Mouse (Mus musculus) layer of hippocampus, adult 11-12 months (tissue): ENCODE results near the gene Methig1.
A peak's percentile ranks its signal among the peaks of the same experiment; 100 is the strongest.
"Not testable (repeated sequence)": the region's sequence is repeated elsewhere in the genome, so short reads cannot be mapped to it uniquely, and the experiment has no call there.

Experiments
- DNase-seq: peaks from one replicate; pipeline ENCODE4 v3.0.0; 2022; ENCODE audit warnings: low spot score

Gene Methig1

GRCm38 (mm10) chr15:100337847-100338246, 15.1 kb upstream of the Methig1 start:
- peak; percentile 64 for DNase-seq

GRCm38 (mm10) chr15:100341314-100341980, 11.5 kb upstream of the Methig1 start:
- DNase-seq = not testable (repeated sequence)

GRCm38 (mm10) chr15:100345484-100345883, 7.5 kb upstream of the Methig1 start:
- no peak for DNase-seq

DNA sequence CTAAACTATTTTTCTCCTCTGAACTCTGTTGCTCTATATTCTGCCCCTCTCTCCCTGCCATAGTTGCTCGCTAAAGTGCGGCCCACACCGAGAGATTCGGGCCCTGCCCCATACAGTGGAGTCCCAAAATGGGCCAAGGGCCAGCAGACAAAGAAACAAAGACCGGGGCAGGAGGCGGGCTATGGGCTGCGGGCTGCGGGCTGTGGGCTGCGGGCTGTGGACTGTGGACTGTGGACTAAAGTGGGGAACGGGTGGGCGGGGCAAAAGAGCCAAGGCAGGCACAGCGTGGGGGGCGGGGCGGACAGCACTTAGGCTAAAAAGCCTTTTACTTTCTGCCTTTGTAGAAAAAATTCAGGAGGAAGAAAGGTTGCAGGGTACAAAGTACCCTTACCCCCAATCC, 6.2 kb upstream of the Methig1 start:
- no peak for DNase-seq

DNA sequence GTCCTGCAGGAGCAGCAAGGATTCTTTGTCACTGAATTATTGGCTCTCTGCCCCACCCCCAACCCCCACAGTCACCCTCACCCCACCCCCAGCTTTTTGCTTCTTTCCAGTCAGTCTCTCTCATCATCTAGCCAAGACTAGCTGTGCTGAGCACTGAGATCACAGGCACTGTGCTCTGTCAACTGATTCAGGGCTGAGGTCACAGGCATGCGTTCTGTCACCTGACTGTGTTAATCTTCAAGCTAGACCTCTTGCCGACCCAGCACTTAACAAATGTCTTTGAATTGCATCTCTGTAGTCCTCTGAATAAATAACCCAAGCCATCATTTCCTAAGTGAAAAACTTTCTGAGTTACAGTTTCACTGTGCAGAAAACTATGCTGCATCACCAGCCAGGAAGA, 3.5 kb upstream of the Methig1 start:
- DNase-seq = no peak

GRCm38 (mm10) chr15:100351501-100352060, 1.4 kb upstream of the Methig1 start:
- no peak for DNase-seq

DNA sequence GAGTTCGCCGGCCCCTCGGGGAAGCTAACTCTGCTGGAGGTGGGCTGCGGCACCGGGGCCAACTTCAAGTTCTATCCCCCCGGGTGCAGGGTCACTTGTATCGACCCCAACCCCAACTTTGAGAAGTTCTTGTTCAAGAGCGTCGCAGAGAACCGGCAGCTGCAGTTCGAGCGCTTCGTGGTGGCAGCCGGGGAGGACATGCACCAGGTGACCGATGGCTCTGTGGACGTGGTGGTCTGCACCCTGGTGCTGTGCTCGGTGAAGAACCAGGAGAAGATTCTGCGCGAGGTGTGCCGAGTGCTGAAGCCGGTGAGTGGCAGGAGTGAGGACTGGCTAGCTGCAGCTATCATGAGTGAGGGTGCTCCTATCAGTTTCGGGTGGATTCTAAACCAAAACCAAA, 450 bp downstream of the Methig1 start:
- not testable (repeated sequence) for DNase-seq

DNA sequence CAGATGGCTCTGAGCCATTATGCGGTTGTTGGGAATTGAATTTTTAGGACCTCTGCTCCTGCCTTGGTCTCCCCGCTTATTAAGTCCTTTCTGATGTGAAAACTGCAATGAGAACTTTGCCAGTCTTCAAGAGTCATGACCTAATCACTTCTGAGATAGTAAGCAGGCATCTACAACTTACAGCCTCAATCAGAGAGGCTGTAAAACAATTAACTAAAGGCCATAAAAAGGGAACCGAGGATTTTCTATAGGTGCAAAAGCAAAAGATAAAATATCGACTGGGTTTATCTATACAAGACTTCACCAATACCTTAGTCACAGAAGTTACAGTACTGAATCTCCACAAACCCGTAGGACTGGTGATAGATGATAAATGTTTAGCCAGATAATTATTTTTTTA, 2.9 kb downstream of the Methig1 start:
- no peak for DNase-seq

DNA sequence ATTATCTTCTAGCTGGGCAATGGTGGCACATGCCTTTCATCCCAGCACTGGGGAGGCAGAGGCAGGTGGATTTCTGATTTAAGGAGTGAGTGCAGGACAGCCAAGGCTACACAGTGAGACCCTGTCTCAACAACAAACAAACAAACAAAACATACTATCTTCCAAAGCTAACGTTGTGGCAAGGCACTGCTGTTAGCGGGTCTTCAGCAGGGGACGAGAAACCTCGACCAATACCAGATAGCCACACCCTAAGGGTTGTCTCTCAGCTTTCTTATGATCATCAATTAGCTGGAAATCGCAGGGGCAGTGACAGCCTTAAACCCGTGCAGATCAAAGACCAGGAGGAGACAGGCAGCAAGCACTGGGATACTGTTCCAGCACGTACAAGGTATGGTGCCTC, 11.3 kb downstream of the Methig1 start, which contains the start of gene Higd1c:
TSS of gene Higd1c (plus strand) at position 301 of the 400 bp plus-strand sequence.
- DNase-seq = no peak

- DNase-seq = not testable (repeated sequence)
Measured at GRCm38 (mm10) chr15:100365967-100366366, 13.0 kb downstream of the Methig1 start.

- no peak for DNase-seq
Measured at GRCm38 (mm10) chr15:100367119-100367518, 14.2 kb downstream of the Methig1 start.

DNA sequence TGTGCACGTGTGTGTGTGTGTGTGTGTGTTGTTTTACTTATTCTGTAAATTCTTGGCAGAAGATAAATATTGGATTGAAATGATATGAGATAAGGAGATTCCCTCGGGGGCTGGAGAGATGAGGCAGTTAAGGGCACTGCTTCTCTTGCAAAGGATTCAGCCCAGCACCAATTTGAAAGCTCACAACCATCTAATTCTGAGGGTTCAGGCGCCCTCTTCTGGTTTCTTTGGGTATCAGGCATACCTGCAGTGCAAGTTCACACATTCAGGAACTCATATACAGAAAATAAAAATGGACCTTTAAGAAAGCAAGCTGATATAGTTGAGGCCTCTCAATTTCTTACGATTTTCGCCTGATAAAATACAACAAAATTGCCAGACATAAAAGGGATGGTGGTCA, 22.1 kb downstream of the Methig1 start:
- DNase-seq = peak; percentile 82

DNA sequence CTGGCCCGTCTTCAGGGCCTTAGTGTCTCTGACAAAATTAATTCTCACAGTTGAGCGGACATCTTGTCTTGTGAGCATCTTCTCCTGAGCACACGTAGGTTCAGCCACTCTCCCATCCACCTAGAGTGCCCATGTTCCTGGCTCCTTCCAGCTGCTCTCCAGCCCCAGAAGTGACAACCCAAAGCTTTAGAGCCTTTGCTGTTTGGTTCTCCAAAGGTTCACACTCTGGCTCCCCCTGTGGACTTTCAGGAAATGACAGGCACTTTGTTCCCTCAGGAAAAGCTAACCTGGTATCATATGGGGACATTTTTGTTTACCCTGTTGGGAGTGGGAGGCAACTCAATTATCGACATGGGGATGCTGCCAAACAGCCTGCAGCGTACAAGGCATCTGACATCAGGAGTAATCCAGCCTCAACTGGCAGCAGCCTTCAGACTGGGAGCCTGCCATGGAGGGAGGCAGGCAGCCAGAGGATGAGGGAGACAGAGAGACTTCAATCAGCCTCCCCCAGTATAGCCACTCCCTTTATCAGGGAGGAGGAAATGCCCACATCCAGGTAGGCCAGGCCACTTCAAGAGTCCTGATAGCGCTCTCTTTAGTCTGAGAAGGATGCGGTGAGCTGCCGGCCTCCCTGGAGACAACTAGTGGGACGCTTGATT, 25.0 kb downstream of the Methig1 start:
- DNase-seq = peak; percentile 37

DNA sequence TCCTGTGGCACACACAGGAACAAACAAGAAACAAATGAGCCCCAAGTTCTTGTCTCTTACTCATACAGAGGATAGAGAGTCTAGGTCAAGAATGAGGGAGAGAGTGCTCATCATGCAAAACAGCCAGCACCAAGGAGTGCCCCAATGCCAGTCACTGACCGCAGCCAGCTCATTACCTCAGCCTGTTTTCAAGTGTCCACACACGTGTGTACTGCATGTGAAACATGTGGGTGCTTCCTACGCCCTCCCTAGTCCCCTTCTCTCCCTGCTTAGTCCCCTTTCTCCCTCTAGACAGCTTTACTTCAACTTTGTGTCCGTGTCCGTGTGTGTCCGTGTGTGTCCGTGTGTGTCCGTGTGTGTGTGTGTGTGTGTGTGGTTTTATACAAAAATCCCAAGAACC, 26.7 kb downstream of the Methig1 start:
- no peak for DNase-seq

DNA sequence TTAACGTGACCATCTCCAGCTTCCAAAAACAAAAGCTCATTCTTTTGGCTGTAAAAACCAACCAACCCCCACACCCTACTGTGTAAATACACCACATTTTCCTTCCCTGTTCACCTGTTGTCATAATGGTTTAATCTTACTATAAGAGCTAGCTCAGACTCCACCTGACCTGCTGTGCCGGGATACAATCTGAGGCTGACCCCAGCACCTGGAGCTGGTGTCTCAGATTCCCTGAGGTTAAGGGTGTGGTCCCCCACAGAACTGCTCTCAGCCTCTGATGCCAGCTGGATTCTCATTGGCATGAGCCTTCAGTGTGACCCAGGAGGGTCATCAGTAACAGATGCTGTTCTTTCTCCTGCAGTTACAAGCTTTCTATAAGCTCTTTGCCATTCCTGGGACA, 27.2 kb downstream of the Methig1 start:
- DNase-seq = no peak

DNA sequence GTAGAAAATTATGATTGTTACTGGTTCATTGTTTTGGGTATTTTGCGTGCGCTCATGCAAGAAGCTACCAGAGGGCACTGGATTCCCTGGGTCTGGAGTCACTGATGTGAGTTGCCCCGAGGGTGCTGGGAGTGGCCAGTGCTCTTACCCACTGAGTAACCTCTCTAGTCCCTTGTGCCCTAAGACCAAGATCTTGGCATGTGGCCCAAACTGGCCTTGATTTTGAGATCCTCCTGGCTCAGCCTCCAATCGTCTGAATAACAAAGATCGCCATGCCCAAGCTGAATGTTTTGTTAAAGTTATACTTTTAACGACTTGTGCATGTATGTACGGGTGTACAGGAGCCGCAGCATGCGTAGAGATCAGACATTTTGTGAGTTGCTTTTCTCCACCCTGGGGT, 32.8 kb downstream of the Methig1 start:
- no peak for DNase-seq

DNA sequence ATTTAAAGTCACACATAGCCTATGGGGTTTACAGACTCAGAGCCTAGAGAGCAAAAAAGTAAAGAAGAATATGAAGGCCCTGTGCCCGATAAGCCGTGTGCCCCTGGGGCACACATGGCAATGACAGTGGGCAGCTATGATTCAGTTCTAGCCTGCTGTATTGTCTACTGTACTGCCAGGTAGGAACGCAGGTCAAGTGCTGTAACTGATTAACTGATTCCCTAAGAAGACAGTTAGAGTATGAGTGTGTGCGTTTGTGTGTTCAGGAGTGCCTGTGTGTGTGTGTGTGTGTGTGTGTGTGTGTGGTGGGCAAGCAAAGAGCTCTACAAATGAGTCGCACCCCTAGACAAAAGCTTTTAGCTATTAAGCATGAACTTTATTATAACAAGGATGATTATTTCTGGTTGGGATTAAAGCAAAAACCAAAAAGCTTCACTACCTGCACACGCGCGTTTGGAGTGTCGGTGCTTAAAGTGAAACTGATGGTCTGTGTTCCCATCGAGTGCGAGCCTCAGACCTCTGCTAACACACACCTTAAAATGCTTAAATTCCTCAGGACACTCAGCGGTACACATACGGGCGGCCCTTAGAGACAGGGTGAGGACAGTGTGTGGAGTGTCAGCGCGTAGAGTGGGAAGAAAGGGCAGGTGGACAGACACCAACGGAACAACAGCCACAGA, 34.7 kb downstream of the Methig1 start:
- DNase-seq = no peak

DNA sequence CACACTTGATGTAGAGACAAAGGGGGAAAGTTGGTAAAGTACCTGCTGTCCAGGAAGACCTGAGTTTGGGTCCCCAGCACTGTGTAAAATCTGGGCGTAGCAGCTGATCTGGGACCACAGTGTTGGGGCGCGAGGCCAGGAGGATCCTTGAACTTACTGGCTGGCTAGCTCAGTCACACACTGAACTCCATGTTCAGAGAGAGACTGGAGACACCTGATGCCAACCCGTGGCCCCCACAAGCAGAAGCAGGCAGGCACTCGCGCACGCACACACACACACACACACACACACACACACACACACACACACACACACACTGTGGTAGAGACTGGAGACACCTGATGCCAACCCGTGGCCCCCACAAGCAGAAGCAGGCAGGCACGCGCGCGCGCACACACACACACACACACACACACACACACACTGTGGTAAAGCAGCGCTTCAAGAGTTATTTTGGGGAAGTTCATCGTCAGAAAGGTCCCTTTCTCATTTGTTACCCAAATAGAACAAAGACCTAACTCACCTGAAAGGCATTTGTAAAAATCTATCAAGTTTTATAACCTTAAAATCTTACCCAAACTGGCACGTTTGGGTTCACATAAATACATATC, 35.4 kb downstream of the Methig1 start:
- DNase-seq = no peak

GRCm38 (mm10) chr15:100388886-100389285, 35.9 kb downstream of the Methig1 start:
- DNase-seq = no peak

GRCm38 (mm10) chr15:100391066-100391465, 38.1 kb downstream of the Methig1 start:
- no peak for DNase-seq

- DNase-seq = no peak
Measured at GRCm38 (mm10) chr15:100391599-100391998, 38.6 kb downstream of the Methig1 start.

- no peak for DNase-seq
Measured at GRCm38 (mm10) chr15:100393016-100393415, 40.1 kb downstream of the Methig1 start.
